Mouse (Mus musculus) urinary bladder, postnatal 0 days (tissue): Measurements from ENCODE around the gene Shroom3. TPM values are rescaled to one million over a fixed set of nuclear protein-coding genes. Genes with fewer than 3 reads are reported as not detected.

Experiments used
- microRNA counts: library from miRNA; unstranded; fragments of <30 nt; microRNA quantifications from one replicate; lab custom pipeline; 2016
- microRNA-seq: library from miRNA; unstranded; fragments of <30 nt; microRNA quantifications from one replicate; pipeline ENCODE4, GENCODE M21; 2016
- polyA plus RNA-seq: library from polyadenylated mRNA; unstranded; fragments of >200 nt; fragmentation: Nextera tagmentation; extraction: Ambion mirVana; gene quantifications from 2 replicates; pipeline ENCODE4 v1.2.1, GENCODE M21; 2015

Shroom3 gene
- 7.4 and 7.9 TPM in 2 replicates for polyA plus RNA-seq

DNA sequence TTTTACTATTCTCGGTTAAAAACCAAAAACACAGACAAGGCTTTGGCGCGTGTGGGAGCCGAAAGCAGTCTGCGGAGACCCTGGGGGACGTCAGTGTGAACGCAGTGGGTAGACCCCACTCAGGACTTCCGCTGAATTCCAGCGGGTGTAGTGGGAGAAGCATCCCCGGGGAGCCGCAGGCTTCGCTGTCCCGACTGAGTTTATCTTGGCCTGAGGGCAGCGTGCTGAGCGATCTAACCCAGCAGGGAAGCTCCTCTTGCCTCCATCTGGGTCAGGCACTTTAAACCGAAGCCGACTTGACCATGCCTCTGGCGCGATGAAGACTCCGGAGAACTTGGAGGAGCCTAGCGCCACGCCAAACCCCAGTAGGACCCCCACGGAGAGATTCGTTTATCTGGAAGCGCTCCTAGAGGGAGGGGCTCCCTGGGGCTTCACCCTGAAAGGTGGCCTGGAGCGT, at the start of gene Shroom3:
Shroom3 (plus strand) TSS at position 85 of the 457 bp plus-strand sequence.

DNA sequence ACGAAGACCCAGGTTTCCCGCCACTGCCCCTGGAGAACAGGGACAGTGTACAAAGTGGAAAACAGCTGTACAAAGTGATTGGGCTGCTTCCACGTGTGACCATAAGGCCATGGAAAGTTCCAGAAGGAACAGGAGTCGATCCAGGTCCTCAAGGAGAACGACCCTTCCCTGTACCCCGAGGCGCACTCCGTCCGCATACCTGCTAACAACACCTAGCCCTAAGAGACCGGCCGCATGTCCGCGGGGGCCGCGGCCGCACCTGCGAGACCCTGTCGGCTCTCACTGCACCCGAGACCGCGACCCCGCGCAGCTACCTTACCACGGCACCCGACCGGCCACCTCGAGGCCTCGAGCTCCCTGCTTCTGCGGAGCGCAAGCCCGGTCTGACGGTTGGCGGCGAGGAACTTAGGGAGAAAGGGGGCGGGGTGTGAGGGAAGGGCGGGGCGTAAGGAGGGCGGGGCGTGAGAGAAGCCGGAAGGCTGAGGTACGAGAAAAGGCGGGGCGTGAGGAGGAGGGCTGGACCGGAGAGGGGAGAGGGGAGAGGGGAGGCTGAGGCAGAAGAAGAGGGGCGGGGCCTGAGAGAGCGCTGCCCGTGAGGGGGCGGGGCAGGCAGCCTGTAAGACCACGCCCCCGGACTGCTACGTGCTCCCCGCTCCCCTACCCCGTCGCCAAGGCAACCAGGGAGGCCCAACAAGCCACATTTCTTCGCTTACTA, 8.2 kb upstream of the Shroom3 start, which contains the start of gene Ccdc158:
Ccdc158 (minus strand) TSS at position 413 of the 715 bp plus-strand sequence.

MicroRNA genes within 50 kb of the gene (microRNA counts, 519-probe panel; counts per million panel counts)
- 2,614 counts per million, percentile 36 among the panel's probes with 10 or more counts for microRNA mmu-miR-1961 (lab: Ali Mortazavi, UCI)

Small RNA genes within 50 kb of the gene (microRNA-seq; reads per million reads assigned to microRNA genes)
- gene Mir1961: not detected

Other genes starting within 250 kb of the Shroom3 start
- gene Nup54, start 248.2 kb upstream of the Shroom3 start, polyA plus RNA-seq: 26.4 and 28.1 TPM in 2 replicates
- 21.2 and 23.4 TPM in 2 replicates for gene Scarb2, start 176.6 kb upstream of the Shroom3 start, polyA plus RNA-seq
- gene Fam47e, start 128.4 kb upstream of the Shroom3 start, polyA plus RNA-seq: 0.31 TPM in 1 of 2 replicates, not detected in the other
- gene Stbd1, start 80.4 kb upstream of the Shroom3 start, polyA plus RNA-seq: 127 and 139 TPM in 2 replicates
- gene Ccdc158, start 8.2 kb upstream of the Shroom3 start, polyA plus RNA-seq: 0.34 and 0.75 TPM in 2 replicates